Mouse (Mus musculus) mature B cell (primary cell): ENCODE measurements at regions not wholly inside any gene's neighbourhood (a gene's known extent, or its start where the extent isn't known, plus 50 kb on each side); places are given as distances from the start of the nearest gene placed in this dataset.

Experiments
- in situ Hi-C: fragments of 300-500 bp; cut with MboI; formaldehyde crosslinking; loops from 2 replicates; pipeline ENCODE4 v1.14.3; 2019

DNA sequence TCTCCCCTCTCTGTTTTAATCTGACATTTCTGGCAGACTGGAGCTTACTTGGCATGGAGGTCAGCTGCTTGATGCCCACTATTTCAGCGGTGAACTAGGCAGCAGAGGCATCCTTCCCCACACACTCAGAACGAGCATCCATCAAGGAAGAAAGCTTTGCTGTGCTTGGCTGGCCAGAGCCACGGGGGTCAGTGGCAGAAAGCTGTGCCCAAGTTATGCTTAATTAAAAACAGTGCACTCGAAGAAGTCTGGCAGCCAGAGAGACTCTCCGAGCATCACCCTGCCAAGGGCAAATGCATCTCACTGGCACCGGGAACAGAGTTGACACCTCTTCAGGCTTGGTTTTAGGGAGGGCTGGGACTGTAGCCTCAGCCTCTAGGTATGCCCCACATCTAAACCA lies 168.3 kb downstream of the Gm45692 start:
- in situ Hi-C loops = no loop called here

DNA sequence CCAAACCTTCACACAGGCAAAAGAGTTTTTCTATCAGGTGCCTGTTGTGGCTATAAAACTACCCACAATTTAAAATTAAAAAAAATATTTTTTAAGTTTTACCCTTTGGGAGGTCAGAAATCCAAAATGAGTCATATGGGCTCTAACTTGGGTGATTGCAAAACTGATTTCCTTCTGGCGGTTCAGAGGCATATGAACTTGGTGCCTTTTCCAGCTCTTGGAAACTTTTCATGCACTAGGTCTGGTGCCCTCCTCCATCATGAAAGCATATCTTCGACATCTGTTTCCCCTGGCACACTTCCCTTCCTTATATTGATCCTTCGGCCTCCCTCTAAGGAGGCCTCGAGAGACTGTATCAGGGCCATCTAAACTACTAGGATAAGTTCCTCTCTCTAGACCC lies 168.8 kb downstream of the Gm45692 start:
- in situ Hi-C loops = no loop called here

DNA sequence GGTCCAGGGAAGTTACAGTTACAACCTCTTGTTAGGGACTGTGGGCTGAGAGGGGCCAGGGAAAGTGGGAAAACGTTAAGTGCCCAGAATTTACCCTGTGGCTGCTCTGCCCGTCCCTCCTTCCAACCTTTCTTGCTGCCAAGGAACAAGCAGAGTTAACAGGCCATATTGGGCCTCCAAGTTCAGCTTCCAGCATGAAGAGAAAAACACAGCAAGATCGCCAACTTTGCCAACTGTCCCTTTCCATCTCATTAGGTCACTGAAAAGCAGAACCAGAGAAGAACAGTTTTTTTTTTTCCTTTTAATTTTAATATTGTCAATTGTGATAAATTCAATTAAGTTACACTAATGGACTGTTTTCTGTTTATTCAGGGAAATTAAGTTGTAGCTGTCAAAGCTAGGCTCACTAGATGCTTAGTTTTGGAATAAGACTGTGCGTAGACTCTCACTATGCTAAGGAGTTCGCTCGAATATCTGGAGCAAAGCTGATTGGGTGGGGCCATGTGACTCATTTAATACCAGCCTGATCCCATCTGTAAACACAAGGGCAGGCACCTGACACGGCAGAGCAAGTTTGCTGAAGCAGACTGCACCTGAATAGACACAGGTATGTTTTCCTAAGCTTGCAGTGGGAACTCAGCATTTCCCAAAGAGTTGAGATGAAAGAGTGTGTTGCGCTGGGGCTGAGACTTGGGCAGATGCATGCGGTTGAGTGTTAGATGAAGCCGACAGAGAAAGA lies 178.9 kb downstream of the Gm45692 start:
- in situ Hi-C loops = no loop called here

DNA sequence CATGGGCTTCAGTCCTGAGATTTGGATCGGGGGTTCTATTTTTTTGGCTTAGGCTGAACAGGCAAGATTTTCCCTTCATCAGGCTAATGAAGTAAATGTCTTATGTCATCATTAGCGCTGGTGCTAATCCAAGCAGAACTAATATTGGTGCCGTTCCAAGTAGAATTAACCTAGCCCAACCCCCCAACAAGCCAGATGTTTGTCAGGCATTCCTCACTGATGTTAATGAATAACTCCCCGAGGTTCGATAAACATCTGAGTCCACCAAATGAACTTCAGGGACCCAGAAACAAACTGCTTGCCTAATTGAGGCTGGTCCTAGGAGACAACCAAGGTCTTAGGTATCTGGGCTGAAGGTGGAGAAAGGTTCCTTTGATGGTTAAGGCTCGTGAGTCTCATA lies 180.9 kb downstream of the Gm45692 start:
- in situ Hi-C loops = no loop called here

DNA sequence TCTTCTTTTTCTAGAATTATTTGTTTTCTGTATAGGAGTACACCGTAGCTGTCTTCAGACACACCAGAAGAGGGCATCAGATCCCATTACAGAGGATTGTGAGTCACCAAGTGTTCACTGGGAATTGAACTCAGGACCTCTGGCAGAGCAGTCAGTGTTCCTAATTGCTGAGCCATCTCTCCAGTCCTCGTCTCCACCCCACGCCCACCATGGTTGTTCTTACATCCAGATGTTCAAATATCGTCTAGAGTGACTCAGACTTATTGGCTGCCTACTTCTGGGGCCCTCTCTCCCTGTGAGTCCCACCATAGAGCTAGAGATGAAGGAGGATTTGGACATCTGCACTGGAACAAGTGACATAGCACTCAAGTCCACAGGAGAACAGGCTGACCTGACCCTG lies 182.6 kb downstream of the Gm45692 start:
- in situ Hi-C loops = no loop called here

DNA sequence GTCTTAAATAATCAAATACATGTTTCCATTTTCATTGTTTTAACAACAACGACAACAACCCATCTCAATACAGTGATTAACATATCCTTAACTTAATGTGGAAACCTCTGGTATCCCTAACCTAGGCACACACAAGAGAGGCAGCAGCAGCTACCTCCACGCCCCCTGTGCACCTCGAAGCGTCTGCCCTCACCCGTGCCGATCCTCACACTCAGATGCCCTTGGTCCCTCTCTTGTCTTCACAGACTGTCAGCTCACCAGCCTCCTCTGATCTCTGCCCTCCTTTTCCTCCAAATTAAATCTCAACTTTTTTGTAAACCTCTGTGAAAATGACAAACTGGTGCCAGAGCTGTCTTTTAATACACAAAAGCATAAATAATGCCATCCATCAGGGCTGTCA lies 185.2 kb downstream of the Gm45692 start:
- in situ Hi-C loops = no loop called here

DNA sequence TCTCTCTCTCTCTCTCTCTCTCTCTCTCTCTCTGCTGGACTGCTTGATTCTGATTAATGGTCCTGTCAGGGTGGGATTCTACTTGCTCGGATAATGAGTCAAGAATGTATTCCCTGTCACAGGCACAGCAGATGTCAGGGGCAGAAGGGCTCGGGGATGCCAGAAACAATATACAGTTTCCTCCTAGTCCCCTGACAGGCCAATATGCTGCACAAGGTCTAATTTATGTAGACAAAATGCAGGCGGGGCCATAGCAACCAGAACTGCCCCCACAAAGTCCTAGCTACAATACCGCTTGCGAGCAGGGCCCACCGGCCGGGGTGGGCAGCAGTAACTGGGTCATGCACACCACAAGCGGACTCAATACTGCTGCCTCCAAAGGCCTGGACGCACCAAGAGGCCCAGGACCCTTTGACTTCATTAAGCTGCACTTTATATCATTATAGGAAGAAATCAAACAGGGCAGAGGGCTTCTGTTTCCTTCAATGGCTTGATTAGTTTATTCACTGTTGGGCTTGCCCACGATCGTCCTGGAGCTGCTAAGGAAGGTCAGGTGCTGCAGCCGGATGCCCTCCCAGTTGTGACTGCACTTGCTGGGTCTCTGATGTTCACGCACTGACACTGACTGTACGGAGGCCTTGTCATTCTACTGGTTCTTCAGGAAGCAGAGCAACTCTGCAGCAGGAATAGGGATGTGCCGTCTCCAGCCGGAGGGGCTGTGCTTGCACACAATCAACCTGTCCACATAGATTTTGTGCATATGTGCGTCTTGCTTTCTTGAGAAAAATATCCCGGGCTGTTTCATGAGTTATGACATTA lies 185.9 kb downstream of the Gm45692 start:
- in situ Hi-C loops = no loop called here

DNA sequence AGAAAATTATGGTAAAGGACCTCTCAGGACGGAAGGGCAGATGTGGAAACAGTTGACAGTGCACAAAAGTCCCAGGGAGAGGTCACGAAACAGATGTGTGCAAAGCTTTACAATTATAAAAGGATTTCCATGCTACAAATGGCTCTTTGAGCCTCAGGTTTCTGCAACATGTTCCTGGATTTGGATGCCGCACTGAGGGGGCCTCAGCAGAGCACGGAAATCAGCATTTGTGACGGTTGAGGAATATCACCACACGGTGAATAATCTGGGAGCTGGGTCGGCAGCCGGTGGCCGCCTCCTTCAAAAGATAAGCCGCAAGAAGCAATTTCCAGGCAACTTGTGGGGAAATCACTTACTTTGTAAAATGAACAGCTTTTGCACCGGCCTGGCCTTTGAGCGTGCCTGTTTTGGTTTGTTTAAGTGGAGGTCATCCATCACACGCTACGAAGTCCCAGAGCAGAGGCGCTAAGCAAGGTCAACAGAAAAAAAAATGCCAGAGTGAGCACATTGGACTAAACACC lies 188.8 kb downstream of the Gm45692 start:
- in situ Hi-C loops = no loop called here

DNA sequence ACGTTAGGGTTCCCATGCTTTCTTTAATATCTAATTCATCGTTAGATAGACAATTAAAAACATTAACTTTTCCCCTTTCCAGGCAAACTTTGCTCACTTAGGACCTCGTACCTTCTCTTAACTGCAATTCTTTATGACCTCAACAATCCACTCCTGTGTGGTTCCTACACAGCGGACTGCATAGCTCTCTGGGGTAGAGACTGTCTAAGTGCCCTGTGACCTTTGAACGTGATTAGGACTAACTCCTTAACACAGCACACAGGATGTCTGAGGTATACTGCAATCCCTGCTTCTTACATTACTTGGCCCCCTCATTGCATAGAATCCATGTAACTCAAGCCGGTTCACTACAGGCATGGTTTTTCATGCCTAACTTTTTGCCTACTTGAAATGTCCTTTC lies 190.4 kb downstream of the Gm45692 start:
- in situ Hi-C loops = no loop called here

DNA sequence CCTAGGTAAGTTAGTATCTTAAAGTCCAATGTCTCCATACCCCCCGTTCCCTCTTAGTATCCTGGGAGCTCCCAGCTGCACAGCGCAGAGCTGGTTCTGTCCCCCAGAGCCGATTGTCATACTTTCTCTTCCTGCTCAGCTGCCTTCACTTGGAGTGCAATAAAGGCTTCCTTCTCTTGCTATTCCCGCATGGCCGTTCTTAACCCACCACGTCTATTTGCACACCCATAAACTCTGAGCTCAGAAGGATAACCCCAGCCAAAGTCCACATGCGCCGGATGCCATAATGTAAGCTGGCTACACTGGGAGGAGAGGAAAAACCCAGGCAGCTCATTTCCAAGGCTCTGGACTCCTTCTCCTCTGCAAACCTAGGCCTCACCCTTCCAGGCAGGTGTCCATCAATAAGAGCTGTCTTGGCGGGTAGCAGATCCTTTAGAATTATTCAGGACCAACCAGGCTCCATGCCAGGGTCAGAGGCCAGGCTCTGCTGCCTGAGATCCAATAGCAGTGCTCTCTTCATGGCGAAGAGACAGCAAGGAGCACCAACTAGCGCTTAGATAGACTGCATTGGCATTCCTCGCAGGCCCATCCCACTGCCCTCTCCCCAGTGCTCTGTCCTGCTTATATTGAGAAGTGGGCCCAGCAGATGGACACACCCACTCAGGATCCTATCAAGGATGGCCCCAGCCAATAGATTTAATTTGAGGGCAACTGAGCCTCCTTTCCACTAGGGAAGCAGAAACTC lies 204.4 kb downstream of the Gm45692 start:
- in situ Hi-C loops = no loop called here

DNA sequence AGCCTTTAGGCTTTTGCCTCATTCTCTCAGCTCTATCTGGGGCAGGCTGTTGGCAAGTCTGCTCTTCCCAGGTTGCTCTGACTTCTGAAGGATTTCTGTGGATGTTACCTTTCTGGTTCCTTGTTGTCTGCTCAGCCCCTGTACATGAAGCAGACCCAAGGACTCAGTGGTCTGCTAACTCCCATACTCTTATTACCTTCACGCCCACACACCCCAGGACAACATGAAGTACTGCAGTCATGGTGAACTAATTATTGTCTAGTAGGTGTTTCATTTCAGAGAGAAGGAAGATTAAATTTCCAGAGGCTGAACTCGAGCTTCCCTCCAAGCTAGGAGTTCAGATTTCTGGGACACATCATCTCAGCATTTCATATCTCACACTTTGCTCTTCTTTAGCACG lies 205.3 kb downstream of the Gm45692 start:
- in situ Hi-C loops = no loop called here

DNA sequence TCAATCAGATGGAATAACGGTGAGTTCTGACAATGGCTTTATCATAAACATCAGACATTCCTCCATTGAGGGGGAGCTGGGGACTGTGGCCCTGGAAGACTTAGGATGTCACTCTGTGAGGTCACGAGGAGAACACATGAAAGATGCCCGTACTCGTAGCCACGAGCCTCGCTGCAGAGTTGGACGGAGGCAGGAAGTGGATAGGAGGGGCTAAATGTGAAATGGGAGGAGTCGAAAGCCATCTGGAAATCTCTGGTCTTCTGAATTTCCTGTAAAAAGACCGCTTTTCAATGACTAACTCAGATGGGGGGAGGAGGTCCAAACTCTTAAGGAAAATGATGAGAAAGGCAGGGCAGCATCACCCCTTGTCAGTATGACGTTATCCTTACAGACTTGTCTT lies 210.5 kb downstream of the Gm45692 start:
- in situ Hi-C loops = no loop called here

DNA sequence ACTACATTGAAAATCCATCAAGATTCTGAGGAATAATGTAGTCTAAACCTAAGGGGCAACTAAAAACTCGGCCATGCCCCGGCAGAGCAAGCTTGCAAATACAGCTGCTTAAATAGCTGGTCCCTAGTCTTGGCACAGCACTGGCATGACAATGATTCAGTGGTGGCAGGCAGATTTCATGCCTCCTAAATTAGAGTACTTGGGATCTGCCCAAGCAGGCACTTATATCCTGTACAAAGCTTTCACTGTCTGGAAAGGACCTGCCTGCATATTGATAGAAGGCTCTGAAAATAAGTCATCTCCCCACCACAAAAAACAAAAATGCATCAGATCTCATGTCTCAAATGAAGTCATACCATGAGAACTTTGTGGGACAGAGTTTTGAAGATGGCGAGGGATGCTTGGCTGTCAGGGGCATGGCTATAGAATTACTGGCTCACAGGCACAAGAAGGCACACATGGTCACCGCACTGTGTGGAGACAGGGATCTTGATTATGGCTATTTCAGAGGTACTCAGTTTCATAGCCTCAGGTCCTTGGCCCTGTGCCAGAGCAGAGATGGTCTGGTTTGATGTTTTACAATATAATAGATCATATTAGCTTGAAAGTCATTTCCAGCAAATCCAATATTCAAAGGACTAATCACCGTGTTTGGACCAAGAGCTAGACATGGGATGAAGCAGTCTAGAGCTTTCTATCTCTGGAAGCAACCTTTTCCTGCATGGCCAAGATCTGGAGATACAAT lies 217.7 kb downstream of the Gm45692 start:
- in situ Hi-C loops = no loop called here

DNA sequence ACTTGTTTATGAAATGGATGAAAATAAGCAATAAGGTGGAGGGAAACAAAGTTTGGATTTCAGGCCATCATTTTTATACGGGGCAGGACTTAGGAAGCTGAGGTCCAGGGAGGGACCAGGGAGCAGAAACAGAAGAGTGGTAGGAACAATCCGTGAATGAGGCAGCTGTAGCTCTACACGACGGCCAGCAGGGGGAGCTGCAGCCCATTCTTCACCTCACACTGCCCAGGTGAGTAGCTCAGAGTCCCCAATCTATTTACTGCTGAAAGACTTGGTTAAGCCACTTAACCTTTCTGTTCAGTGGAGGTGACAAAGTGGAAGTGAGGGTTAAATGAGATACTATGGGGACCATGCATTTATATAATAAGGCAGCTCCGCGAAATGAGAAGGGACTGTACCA lies 225.7 kb downstream of the Gm45692 start:
- in situ Hi-C loops = no loop called here

DNA sequence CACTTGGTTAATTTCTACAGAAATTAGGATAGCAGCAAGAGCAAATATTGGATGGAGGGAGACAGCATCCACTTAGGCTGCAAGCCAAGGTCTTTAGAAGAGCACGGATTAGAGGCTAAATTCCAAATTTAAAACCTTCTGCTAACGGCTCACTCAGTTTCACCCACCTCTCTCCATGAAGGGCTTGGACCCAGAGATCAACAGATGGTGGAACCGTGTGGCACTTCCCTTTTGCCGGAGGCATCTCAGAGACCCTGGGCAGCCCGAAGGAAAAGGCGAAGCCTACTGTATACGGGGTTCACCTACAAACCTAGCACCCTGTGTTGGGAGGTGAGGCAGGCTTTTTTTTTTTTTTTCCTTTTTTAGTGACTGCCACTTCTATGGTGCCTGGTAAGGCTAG lies 229.9 kb downstream of the Gm45692 start:
- in situ Hi-C loops = no loop called here

DNA sequence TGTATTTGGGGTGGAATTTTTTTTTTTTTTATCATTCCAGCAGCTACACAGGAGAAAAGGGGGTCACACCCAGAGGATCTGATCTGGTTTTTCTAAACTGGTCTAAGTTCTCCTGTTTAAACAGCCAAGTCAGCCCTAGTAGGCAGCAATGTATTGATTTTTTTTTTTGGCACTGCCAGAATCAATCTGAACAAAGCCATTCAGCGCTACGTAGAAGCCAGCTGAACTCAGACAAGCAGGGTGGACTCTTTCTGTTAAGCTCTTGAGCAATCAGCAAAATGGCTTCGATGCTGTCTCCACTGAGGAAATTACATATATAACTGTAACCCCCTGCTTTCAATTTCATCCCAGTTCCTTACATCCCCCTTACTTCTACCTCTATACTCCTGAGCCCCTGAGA lies 230.5 kb downstream of the Gm45692 start:
- in situ Hi-C loops = loop anchor here (25.0 kb wide), 1 partner anchor 637 kb away; the partner anchor contains the start of gene Zfp703

DNA sequence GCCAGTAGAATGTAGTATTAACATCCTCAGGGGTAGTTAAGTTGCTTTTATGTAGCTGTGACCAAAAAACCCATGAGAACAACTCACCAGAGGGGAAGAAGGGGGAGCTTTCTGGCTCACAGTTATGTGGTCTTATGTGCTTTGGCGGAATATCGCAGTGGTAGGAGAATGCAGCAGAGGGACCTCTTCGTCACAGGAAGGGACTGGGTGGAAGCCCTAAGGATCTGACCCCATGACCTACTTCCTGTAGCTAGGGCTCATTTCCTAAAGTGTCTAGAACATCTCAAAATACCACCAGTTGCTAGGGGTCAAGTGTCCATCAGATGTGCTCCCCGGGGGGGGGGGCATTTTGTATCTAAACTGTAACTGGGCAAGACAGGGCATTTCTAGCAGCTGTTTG lies 231.3 kb downstream of the Gm45692 start:
- in situ Hi-C loops = loop anchor here (25.0 kb wide), 1 partner anchor 637 kb away; the partner anchor contains the start of gene Zfp703

DNA sequence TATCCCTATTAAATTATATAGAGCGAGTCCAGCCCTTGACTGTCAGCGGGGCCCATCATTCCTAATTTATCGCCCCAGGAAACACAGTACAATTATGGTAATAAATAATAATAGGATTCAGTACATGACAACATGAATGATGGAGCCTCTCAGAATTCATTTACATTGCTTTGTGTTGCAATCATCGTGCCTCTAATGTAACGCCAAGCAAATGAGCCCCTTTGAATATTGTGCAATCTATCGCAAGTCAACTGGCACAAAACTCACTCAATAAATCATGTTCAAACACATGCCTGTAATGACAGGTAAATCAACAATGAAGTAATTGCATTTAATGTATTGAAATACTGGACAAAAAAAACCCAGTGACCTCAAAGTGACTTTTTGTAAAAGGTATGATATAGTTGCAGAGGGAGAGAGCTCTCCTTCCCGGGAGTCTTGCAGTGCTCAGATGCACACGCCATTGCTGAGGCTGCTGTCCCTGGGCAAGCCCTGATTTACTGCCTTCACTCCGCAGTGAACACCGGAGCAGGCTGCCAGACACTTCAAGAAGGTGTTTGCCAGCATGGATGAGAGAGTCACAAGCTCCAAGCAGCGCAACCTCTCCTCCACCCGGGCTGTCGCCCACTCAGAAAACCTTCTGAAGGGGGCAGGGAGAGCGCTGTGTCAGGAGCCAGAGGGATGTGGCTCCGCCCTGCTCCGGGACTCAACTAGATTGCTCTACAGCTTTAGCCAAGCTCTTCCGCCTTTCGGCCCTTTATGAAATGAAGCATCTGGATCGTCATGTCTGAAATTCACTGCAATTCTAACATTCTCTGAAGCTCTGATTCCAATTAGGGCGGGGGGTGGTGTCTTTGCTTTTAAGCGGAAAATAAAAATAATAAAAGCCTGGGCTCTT lies 232.6 kb downstream of the Gm45692 start:
- in situ Hi-C loops = loop anchor here (25.0 kb wide), 1 partner anchor 635 kb away; the partner anchor contains the start of gene Zfp703

DNA sequence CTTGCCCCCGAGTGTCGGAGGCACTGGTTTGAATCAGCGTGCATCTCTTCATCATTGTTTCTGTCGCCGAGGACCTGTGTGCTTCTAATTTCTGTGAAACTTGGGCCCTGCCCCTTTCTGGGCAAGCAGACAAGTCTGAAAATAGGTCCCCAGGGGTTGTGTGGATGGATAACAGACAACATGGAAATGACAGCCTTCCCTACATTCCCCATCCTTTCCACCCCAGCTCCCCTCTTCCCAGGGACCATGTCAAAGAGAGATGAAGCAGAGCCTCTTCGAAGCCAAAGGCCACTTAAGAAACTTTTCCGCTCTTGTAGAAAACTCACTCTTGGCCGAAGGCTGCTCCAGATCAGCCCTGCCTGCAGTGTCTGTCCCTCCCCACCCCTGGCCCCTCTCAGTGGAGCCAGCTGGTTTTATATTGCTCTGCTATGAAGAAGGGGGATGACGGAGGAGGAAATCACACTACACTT lies 233.2 kb downstream of the Gm45692 start:
- in situ Hi-C loops = loop anchor here (25.0 kb wide), 1 partner anchor 635 kb away; the partner anchor contains the start of gene Zfp703

DNA sequence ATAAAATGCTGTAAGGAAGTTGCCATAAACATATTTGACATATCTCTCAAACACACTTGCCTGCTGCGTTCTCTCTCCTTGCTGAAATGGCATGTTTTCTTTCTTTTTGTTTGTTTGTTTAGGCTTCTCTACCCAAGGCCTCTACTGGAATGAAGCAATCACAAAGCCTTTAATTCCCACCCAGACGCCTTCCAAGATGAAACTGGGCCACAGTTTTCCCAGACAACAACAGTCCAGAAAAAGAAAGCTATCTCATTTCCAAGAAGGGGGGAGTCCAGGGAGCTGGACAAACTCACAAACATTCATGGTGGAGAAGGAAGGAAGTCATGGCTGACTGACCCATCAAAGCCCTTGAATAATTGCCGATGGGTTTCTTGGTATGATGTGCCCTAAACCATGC lies 234.1 kb downstream of the Gm45692 start:
- in situ Hi-C loops = loop anchor here (25.0 kb wide), 1 partner anchor 634 kb away; the partner anchor contains the start of gene Zfp703
